Mouse (Mus musculus): ENCODE data around the gene Eif4g1.

Eif4g1 gene

GRCm38 (mm10) chr16:20672965-20673705 lies 5.0 kb downstream of the Eif4g1 start:
- no peak for DNase-seq (ENCODE audit: low spot score)

DNA sequence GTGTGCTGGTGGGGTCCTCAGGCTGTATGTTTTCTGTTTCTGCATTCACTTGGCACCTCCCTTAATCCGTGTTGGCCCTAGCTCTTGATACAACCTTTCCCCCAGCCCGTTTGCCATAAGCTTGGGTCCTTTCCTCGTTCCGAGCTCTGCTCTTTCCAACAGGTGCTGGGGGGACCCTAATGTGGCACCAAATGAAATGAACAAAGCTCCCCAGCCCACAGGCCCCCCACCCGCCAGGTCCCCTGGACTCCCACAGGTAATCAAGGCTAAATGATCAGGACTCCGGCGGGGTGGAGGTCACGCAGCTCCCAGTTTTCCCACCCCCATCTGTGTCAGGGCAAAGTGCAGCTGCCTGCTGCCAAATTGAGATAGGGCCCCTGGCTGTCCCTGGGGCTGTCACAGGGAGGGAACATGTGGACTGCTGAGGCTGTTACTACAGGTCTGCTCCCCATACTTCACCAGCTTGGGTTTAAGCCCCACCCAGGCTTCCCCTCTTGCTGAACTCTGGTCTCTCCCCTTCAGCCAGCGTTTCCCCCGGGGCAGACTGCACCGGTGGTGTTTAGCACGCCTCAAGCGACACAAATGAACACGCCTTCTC lies 5.7 kb downstream of the Eif4g1 start:
- no peak for DNase-seq (ENCODE audit: low spot score)

DNA sequence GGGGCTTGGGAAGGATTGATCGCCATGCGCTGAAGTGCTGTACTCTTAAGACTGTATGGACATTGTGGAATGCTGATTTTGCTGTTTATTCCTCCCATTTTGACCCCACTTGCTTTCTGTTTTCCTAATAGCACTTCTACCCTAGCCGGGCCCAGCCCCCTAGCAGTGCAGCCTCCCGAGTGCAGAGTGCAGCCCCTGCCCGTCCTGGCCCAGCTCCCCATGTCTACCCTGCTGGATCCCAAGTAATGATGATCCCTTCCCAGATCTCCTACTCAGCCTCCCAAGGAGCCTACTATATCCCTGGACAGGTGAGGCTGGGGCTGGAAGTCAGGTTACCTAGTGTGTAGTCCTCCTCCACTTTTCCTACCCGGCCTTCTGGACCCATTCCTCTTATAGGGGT lies 7.1 kb downstream of the Eif4g1 start:
- DNase-seq (ENCODE audit: low spot score) = no peak

GRCm38 (mm10) chr16:20676702-20677101 lies 8.6 kb downstream of the Eif4g1 start:
- DNase-seq (ENCODE audit: low spot score) = no peak

DNA sequence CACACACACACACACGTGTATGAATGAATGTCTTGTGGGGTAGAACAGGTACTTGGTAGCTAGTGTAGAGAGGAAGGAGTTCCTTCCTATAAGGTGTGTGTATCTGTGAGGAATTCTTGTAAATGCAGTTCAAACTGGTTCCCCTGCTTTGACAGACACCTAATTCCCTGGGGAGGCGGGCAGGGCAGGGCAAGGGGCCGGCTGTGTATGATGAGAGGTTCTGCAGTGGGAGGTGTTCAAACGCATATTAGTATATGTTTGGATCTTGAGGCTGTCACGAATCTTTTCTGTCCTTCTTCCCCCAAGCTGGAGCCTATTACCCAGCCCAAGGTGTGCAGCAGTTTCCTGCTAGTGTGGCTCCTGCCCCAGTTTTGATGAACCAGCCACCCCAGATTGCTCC lies 9.3 kb downstream of the Eif4g1 start:
- no peak for DNase-seq (ENCODE audit: low spot score)

DNA sequence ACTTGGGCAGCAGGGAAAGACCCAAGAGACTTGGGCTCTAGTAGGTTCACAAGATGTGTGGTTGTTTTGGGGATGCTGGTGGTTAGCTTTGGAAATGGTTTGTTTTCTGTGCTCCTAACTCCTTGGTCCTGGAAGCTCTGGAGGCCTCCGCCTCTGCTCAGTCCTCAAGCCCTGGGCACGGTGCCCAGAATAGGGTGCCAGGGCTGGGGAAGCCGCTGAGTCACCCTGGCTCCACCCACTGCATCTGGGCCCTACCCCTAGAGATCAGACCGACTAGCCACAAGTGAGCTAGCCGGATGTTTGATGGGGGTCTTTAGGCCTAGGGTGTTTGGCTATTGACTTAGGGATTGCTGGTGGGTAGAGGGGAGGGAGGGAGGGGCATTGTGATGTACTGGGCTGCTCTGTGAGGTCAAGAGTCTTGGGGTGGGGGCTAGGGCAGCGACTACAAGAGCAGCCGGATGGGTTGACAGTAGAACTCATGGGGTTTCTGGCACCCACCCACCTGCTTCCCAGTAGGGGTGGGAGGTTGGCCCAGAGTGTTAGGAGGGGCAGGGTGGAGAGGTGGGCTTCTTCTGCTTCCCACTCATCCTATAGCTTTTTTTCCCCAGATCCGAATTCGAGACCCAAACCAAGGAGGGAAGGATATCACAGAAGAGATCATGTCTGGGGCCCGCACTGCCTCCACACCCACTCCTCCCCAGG lies 10.0 kb downstream of the Eif4g1 start:
- DNase-seq (ENCODE audit: low spot score) = peak; percentile 83

- no peak for DNase-seq (ENCODE audit: low spot score)
These were observed 22.7 kb downstream of the Eif4g1 start for GRCm38 (mm10) chr16:20690774-20691173.

GRCm38 (mm10) chr16:20691617-20692016 lies 23.5 kb downstream of the Eif4g1 start:
- DNase-seq (ENCODE audit: low spot score) = no peak

GRCm38 (mm10) chr16:20692241-20692965 lies 24.3 kb downstream of the Eif4g1 start:
- no peak for DNase-seq (ENCODE audit: low spot score)

DNA sequence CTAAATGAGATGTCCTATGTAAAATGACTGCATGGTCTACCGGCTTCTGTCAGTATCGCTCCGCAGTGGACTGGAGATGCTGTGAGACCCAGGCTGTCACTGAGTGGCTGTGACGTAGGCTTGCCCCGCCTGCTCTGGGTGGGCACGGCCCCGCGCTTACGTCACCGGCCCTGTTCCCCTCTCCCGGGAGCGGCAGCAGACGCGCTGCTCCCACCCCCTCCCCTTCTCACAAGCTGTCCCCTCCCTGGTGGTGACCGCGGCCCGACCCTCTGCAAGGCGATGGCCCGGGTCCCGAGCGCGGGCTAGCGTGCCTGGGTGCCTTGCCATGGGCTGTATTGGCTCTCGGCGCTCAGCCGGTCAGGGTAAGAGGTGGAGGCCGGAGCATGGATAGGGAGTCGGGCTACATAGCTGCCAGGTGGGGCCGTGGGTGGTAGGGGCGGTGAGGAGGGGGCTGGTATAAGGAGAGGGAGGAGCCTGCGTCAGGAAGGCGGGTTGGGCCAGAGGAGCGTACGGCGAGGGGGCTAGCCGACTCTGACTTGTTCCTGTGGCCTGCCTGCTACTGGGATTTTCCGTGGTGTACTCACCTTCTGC lies 25.1 kb downstream of the Eif4g1 start, which contains the start of gene Fam131a:
TSS of gene Fam131a (plus strand) at position 131 of the 591 bp plus-strand sequence.
- peak; percentile 94 for DNase-seq (ENCODE audit: low spot score)

GRCm38 (mm10) chr16:20694781-20695180 lies 26.7 kb downstream of the Eif4g1 start:
- DNase-seq (ENCODE audit: low spot score) = peak; percentile 80

GRCm38 (mm10) chr16:20695622-20696323 lies 27.7 kb downstream of the Eif4g1 start:
- DNase-seq (ENCODE audit: low spot score) = peak; percentile 97

GRCm38 (mm10) chr16:20699266-20699665 lies 31.2 kb downstream of the Eif4g1 start:
- DNase-seq (ENCODE audit: low spot score) = no peak

DNA sequence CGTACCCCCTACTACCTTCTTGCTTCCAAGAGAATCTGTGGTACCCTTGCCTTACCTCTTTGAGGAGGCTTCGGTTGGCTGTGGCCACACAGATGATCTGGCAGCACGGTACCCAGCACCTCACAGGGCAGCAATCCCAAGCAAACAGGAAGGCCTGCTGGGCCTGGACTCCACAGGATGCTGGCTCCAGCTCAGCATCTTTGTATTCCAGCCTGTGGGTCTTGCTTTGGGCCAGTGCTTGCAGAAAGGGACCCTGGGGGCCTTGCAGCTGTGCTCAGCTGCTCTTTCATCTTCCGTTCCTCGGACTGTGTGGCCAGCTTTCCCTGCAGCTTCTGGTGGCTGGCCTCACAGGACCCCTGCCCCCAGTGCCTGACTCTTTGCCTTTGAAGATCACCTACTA lies 31.9 kb downstream of the Eif4g1 start:
- DNase-seq (ENCODE audit: low spot score) = no peak

- no peak for DNase-seq (ENCODE audit: low spot score)
These were observed 33.2 kb downstream of the Eif4g1 start for GRCm38 (mm10) chr16:20701316-20701715.

DNA sequence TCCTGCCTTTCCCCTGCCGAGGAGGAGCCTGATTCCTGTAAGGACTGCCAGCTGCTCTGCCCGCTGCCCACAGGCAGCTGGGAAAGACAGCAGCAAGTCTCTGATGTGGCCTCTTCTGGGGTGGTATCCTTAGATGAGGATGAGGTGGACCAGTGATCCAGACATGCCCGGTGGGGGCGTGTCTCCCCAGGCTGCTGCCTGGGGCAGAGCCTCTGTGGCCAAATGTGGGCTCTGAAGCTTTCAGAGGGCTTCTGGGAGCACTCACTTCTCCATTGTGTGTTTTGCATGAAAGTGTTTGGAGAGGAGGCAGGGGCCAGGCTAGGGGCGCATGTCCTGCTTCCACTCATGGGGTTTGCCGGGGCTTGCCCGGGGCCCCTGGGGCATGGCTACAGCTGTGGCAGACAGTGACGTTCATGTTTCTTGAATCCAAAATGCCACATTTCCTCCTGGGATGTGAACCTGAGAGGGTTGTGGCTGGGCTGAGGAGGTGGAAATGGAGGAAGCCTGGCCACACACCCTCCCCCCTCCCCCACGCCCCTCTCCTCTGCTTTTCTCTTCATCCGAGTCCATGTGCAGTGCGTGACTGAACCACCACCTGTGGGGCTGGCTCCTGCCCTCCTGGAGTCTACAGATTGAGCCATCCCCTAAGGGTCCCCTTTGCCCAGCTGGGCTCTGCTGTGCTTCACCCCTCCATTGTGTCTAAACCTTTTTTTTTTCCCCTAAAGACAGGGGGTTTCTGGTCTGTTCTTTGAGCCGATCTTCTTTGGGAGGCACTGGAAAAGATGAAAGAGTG lies 33.8 kb downstream of the Eif4g1 start:
- DNase-seq (ENCODE audit: low spot score) = no peak

GRCm38 (mm10) chr16:20702522-20702893 lies 34.4 kb downstream of the Eif4g1 start:
- DNase-seq (ENCODE audit: low spot score) = peak; percentile 80

GRCm38 (mm10) chr16:20703071-20703470 lies 35.0 kb downstream of the Eif4g1 start:
- DNase-seq (ENCODE audit: low spot score) = no peak

DNA sequence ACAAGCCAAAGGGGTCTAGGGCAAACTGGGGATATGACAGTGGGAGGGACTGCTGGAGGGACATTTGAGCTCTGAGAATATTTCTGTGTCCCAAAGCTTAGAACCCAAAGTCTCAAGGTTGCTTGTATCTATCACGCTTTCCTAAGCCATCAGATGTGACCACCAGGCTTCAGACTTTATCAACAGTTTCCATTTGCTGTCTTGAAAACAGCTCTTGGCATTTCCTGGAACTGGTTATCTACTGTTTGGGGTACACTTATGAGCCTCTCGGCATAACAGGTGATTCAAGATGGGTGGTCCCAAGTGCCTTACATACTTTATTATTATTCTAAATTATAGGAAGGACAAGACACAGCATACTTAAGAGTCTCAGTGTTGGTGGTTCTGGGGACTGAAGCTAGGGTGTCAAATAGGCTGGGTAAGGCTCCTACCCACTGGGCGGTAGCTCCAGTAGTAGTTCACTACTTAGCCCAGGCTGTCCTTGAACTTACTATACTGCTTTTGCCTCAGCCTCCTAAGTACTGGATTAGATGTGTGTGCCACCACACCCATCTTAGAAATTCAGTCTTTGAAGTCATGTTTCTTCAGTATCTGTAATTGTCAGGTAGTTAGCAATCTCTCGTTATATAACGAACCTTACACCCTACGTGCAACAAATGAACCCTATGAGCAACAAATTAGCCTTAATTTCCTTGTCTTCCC lies 35.7 kb downstream of the Eif4g1 start:
- no peak for DNase-seq (ENCODE audit: low spot score)

GRCm38 (mm10) chr16:20705786-20706185 lies 37.7 kb downstream of the Eif4g1 start:
- DNase-seq (ENCODE audit: low spot score) = no peak
